Mouse (Mus musculus): Measurements from ENCODE around the gene Tekt2. TPM values are rescaled to one million over a fixed set of nuclear protein-coding genes. Genes with fewer than 3 reads are reported as not detected.

The Tekt2 gene
- polyA plus RNA-seq, 1 experiment from 2014 or later, result 0.62 TPM

DNA sequence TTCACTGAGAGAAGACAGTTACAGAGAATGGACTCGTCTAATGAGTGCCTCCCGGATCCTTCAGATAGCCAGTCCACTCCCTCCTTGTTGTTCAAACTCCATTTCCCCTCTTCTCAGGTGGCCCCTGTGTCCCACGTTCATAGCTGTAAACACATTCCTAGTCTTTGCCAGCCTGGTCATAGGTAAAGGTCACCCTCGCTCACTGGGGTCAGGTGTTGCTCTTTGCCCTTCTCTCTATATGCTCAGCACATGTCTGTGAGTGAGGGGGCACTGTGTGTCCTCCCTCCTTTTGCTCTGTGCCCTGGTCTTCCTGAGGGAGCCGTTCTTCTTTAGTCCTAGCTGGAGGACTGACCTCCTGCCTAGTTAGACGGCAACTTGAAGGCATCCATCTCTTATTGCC is 5.7 kb downstream of the Tekt2 start:
- H3K36me3 ChIP-seq, result peaks cover 42% of the 10 kb centered on the region
- H3K27me3 ChIP-seq (ENCODE audit: insufficient read depth, poor library complexity, severe bottlenecking), result peaks cover 28% of the 10 kb centered on the region
- no peak overlapping the region for H3K27ac ChIP-seq
- DNase-seq (ENCODE audit: low spot score), result no peak
- WGBS, result 89% methylated on average over 6 of the region's 6 CpGs
- no peak overlapping the region for H3K4me3 ChIP-seq
- no peaks in the 10 kb centered on the region for H3K9me3 ChIP-seq
- H3K4me1 ChIP-seq, result peaks cover 34% of the 10 kb centered on the region

DNA sequence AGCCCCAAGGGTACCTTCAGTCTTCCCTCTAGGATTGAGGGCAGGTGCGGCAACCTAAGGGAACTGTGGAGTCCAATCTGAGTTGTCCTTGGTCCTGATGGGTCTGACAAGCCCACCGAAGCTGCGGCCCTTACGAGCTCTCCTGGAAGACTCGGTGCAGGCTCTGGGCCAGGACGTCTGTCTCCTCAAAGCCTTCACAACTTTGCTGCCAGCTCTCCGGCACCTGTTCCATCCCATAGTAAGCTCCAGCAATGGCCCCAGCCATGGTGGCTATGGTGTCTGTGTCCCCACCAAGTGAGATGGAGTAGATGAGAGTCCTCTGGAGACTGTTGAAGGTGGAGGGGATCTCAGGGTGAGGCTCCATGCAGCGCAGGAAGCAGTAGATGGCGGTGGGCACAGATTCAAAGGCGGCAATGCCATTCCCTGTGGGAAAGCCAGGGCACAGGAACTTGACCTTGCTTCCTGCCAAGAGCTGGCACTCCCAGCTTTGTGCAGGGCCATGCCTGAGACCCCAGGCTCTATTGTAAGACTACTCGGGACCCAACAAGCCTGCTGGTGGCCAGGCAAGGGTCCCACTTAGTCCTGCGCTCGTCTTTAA is 8.9 kb downstream of the Tekt2 start:
- DNase-seq (ENCODE audit: low spot score), result no peak
- H3K27me3 ChIP-seq (ENCODE audit: insufficient read depth, poor library complexity, severe bottlenecking), result no peaks in the 10 kb centered on the region; the same call in 1 of the 2 replicates
- no peaks in the 10 kb centered on the region for H3K9me3 ChIP-seq
- H3K27ac ChIP-seq, result no peak overlapping the region
- no peak overlapping the region for H3K4me3 ChIP-seq
- H3K4me1 ChIP-seq, result peaks cover 39% of the 10 kb centered on the region
- H3K36me3 ChIP-seq, result peaks cover 46% of the 10 kb centered on the region
- WGBS, result 92% methylated on average over 13 of the region's 13 CpGs

DNA sequence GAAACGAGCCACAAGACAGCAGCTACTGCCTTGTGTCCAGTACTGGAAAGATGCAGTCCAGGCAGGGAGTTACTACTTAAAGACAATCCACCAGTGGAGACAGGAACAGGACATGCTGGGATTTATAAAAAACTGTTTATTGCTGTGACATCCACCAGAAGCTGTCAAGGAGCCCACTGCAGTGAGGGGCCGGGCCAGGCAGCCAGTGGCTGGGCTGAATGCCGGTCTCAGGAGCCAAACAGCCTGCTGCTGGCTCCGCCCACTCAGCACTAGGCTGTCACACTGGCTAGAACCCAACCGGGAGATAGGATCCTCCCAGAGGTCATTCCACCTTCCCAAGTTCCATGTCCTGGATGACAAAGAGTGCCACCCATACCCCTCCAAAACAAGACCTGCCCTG is 9.6 kb downstream of the Tekt2 start:
- 42% methylated on average over 5 of the region's 5 CpGs for WGBS
- Histone ChIP-seq H3K9me3 (no peaks in the 10 kb centered on the region), H3K4me3 (no peak overlapping the region), H3K36me3 (peaks cover 46% of the 10 kb centered on the region), H3K27me3 (ENCODE audit: insufficient read depth, poor library complexity, severe bottlenecking) (peaks cover under 1% of the 10 kb centered on the region; the same call in 1 of the 2 replicates), H3K27ac (no peak overlapping the region), H3K4me1 (peaks cover 37% of the 10 kb centered on the region)
- no peak for DNase-seq (ENCODE audit: low spot score)

DNA sequence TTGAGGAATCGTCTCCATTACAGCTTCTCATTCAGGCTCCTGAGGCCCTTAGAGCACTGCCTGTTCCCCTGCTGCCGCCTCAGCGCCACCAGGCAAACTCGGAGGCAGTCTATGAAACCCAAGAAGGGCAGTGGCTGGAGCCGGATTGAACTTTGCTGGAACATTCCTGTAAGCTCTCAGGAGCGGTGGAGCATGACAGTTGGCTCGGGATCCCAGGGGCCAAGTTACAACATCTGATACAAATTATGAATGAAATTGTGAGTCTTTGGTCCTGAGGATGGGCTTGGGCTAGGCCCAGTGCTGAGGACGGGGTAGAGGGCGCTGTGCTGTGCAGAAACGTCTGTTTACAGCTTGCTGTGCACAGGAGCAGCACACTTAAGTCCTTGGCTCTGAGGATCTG is 11.1 kb downstream of the Tekt2 start:
- H3K4me3 ChIP-seq, result no peak overlapping the region
- H3K36me3 ChIP-seq, result peaks cover 46% of the 10 kb centered on the region
- peaks cover 9% of the 10 kb centered on the region; the same call in 1 of the 2 replicates for H3K27me3 ChIP-seq (ENCODE audit: insufficient read depth, poor library complexity, severe bottlenecking)
- no peak overlapping the region for H3K27ac ChIP-seq
- H3K4me1 ChIP-seq, result peaks cover 38% of the 10 kb centered on the region; the same call in 1 of the 2 replicates
- no peak for DNase-seq (ENCODE audit: low spot score)
- no peaks in the 10 kb centered on the region for H3K9me3 ChIP-seq
- 65% methylated on average over 10 of the region's 10 CpGs for WGBS

DNA sequence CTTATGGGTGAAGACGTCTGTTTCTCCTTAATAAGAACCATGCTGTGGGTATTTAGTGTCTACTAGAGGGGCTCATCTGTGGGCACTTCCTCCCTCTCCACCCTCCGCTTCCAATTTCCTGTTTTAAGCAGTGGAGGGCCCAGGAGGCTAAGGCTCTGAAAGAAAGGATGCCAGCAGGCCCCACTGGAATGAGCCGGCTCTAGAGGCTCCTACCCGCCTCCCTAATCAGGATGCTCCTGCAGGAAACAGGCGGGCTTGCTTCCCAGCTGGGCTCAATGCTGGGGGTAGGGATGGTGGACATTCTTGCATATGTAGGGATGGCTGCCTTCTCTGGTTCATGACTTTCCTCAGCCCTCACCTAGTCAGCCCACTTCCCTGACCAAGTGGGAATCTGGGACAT is 12.3 kb downstream of the Tekt2 start:
- H3K27me3 ChIP-seq (ENCODE audit: insufficient read depth, poor library complexity, severe bottlenecking), result peaks cover 13% of the 10 kb centered on the region; the same call in 1 of the 2 replicates
- no peak for DNase-seq (ENCODE audit: low spot score)
- no peaks in the 10 kb centered on the region for H3K9me3 ChIP-seq
- WGBS, result 34% methylated on average over 5 of the region's 5 CpGs
- H3K27ac ChIP-seq, result no peak overlapping the region
- peaks cover 43% of the 10 kb centered on the region; the same call in 1 of the 2 replicates for H3K4me1 ChIP-seq
- H3K4me3 ChIP-seq, result no peak overlapping the region
- H3K36me3 ChIP-seq, result peaks cover 35% of the 10 kb centered on the region

DNA sequence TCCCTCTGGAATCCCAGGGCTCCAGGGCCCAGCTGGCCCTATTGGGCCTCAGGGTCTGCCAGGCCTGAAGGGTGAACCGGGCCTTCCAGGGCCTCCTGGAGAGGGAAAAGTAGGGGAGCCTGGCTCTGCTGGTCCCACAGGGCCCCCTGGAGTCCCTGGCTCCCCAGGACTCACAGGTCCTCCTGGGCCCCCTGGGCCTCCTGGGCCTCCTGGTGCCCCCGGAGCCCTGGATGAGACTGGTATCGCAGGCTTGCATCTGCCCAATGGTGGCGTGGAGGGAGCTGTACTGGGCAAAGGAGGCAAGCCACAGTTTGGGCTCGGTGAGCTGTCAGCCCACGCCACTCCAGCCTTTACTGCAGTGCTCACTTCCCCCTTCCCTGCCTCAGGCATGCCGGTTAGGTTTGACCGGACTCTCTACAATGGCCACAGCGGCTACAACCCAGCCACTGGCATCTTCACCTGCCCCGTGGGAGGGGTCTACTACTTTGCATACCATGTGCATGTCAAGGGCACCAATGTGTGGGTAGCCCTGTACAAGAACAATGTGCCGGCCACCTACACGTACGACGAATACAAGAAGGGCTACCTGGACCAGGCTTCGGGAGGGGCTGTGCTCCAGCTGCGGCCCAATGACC is 13.8 kb downstream of the Tekt2 start:
- no peak for DNase-seq (ENCODE audit: low spot score)
- H3K4me3 ChIP-seq, result no peak overlapping the region
- H3K9me3 ChIP-seq, result no peaks in the 10 kb centered on the region
- WGBS, result 86% methylated on average over 16 of the region's 16 CpGs
- H3K36me3 ChIP-seq, result peaks cover 20% of the 10 kb centered on the region
- H3K27ac ChIP-seq, result no peak overlapping the region
- H3K4me1 ChIP-seq, result peaks cover 40% of the 10 kb centered on the region; the same call in 1 of the 2 replicates
- peaks cover 13% of the 10 kb centered on the region; the same call in 1 of the 2 replicates for H3K27me3 ChIP-seq (ENCODE audit: insufficient read depth, poor library complexity, severe bottlenecking)

DNA sequence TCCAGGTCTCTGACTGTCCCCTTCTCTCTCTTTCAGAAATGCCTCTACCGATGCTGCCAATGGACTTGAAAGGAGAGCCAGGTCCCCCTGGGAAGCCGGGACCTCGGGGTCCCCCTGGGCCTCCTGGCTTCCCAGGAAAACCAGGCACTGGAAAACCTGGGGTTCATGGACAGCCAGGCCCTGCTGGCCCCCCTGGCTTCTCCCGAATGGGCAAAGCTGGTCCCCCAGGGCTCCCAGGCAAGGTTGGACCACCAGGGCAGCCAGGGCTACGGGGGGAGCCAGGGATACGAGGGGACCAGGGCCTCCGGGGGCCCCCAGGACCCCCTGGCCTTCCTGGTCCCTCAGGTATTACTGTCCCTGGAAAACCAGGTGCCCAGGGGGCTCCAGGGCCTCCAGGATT is 15.1 kb downstream of the Tekt2 start:
- peak; percentile 74 for DNase-seq (ENCODE audit: low spot score)
- 74% methylated on average over 7 of the region's 7 CpGs for WGBS
- peaks cover 7% of the 10 kb centered on the region; the same call in 1 of the 2 replicates for H3K36me3 ChIP-seq
- H3K4me3 ChIP-seq, result no peak overlapping the region
- 0 out of 2 replicates have a peak overlapping the region, but pooled peaks have one; percentile 6 for H3K27ac ChIP-seq
- H3K4me1 ChIP-seq, result peaks cover 27% of the 10 kb centered on the region; the same call in 1 of the 2 replicates
- H3K9me3 ChIP-seq, result 0 out of 2 replicates have a peak, but pooled peaks cover 3% of the 10 kb centered on the region
- peaks cover 13% of the 10 kb centered on the region; the same call in 1 of the 2 replicates for H3K27me3 ChIP-seq (ENCODE audit: insufficient read depth, poor library complexity, severe bottlenecking)

DNA sequence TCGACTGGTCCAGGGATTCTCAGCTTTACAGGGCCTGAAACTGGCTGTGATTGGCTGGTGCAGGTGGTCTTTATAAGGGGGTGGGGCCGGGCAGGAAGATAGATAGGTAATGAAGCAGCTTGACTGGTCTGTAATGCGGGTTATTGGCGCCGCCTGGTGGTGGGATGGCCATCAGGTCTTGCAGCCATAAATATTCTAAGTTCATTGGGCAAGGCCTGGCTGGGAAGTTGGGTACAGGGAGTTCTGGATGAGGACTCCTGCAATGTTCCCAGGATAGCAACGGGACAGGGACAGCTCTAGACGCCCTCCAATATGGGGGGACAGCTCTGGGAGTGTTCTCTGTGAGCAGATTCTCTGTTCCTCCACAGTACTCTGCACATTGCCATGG is 15.6 kb downstream of the Tekt2 start:
- H3K27me3 ChIP-seq (ENCODE audit: insufficient read depth, poor library complexity, severe bottlenecking), result peaks cover 13% of the 10 kb centered on the region; the same call in 1 of the 2 replicates
- peak overlapping the region; percentile 48 for H3K4me3 ChIP-seq
- H3K9me3 ChIP-seq, result 0 out of 2 replicates have a peak, but pooled peaks cover 3% of the 10 kb centered on the region
- no peak overlapping the region for H3K27ac ChIP-seq
- H3K36me3 ChIP-seq, result peaks cover 4% of the 10 kb centered on the region; the same call in 1 of the 2 replicates
- H3K4me1 ChIP-seq, result peaks cover 27% of the 10 kb centered on the region; the same call in 1 of the 2 replicates
- WGBS, result 1% methylated on average over 7 of the region's 7 CpGs
- DNase-seq (ENCODE audit: low spot score), result peak; percentile 94

DNA sequence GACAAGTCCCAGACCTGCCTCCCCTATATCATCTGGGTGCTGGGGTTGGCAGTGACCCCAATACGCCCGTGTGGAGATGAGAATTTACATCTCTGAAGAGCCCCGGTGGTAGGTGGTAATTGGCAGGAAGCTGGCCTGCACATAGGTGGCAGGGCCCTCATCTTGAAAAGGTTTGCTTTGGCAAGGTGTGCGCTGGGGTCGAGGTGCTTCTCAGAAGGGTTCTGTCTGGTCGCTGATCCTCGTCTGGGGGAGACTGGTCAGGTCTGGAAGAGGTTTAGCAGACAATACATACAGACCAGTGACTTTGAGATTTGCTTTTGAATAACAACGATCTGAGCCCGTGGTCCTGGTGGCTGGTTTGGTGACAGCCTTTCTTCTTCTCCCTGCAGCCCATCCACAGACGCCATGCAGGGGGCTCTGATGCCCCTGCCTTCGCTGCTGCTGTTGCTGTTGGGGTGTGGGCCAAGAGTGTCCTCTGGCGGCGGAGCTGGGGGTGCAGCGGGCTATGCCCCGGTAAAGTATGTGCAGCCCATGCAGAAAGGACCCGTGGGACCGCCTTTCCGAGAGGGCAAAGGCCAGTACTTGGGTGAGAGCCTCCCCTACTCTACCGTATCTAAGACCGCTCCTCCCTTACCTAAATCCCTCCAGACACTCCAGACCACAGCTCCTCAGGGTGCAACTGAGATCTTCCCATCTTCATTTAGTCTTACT is 16.1 kb downstream of the Tekt2 start:
- Histone ChIP-seq H3K36me3 (peaks cover 2% of the 10 kb centered on the region; the same call in 1 of the 2 replicates), H3K9me3 (0 out of 2 replicates have a peak, but pooled peaks cover 3% of the 10 kb centered on the region), H3K27me3 (ENCODE audit: insufficient read depth, poor library complexity, severe bottlenecking) (peaks cover 15% of the 10 kb centered on the region; the same call in 1 of the 2 replicates), H3K4me3 (peak overlapping the region; percentile 48), H3K4me1 (peaks cover 25% of the 10 kb centered on the region; the same call in 1 of the 2 replicates), H3K27ac (no peak overlapping the region)
- 16% methylated on average over 20 of the region's 20 CpGs for WGBS
- peak; percentile 73 for DNase-seq (ENCODE audit: low spot score)

DNA sequence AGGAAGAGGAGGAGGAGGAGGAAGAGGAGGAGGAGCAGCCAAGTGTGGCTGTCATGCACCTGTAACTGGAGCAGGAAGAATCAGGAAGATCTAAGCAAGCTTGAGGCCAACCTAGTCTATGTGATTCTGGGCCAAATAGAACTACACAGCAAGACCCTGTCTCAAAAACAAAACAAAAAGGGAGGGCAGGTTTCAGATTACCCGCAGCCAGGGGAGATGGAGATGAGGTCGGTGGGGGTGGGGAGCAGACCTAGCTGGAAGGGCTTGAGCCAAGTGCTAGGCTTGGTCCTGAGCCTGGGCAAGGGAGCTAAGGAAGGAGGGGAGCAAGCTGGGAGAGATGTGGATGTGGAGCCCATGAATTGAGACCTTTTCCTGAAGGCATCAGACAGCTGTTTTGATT is 18.7 kb downstream of the Tekt2 start:
- WGBS, result 13% methylated on average over 2 of the region's 2 CpGs
- no peaks in the 10 kb centered on the region for H3K36me3 ChIP-seq

DNA sequence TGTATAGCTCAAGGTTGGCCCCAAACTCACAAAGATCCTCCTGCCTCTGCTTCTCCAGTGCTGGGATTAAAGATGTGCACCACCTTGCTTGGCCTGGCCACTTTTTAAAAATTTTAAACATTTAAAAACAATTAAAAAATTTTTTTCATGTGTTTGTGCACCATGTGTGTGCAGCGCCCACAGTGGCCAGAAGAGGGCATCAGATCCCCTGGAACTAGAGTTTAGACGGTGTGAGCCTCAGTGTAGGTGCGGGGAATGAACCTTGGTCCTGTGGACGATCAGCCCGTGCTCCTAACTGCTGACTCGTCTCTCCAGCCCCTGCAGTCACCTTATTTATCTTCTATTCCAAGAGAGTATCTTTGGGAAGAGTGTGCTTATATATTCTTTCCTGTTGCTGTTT is 19.4 kb downstream of the Tekt2 start:
- WGBS, result 87% methylated on average over 6 of the region's 6 CpGs
- Histone ChIP-seq H3K36me3 (no peaks in the 10 kb centered on the region), H3K27ac (no peak overlapping the region)

More for the DNA sequence above, 18.7 kb downstream of the Tekt2 start:
- peaks cover 18% of the 10 kb centered on the region for H3K4me1 ChIP-seq
- no peak for DNase-seq (ENCODE audit: low spot score)
- H3K27me3 ChIP-seq (ENCODE audit: insufficient read depth, poor library complexity, severe bottlenecking), result peaks cover 39% of the 10 kb centered on the region
- H3K4me3 ChIP-seq, result no peak overlapping the region
- 0 out of 2 replicates have a peak, but pooled peaks cover 3% of the 10 kb centered on the region for H3K9me3 ChIP-seq
- H3K27ac ChIP-seq, result no peak overlapping the region

DNA sequence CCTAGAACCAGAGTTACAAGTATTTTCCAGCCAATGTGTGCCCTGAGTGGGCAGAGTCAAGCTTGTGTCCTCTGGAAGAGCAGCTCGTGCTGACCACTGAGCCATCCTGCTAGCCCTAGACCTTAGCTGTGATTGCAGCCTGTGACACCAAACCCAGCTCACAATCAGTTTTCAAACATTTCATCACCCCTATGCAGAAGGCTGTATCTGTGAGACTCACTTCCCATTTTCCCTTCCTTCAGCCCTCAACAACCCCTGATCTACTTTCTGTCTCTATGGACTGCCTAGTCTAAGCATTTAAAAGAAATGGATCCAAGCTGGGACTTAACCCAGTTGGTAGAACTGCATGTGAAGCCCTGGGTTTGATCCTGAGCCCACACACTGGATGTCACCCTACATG is 20.1 kb downstream of the Tekt2 start:
- 89% methylated on average over 1 of the region's 1 CpGs for WGBS
- no peak for DNase-seq (ENCODE audit: low spot score)
- H3K36me3 ChIP-seq, result no peaks in the 10 kb centered on the region
- H3K27me3 ChIP-seq (ENCODE audit: insufficient read depth, poor library complexity, severe bottlenecking), result peaks cover 48% of the 10 kb centered on the region
- H3K4me3 ChIP-seq, result no peak overlapping the region
- H3K27ac ChIP-seq, result no peak overlapping the region
- 0 out of 2 replicates have a peak, but pooled peaks cover 3% of the 10 kb centered on the region for H3K9me3 ChIP-seq
- H3K4me1 ChIP-seq, result peaks cover 30% of the 10 kb centered on the region

More for the DNA sequence above, 19.4 kb downstream of the Tekt2 start:
- Histone ChIP-seq H3K4me3 (no peak overlapping the region), H3K9me3 (0 out of 2 replicates have a peak, but pooled peaks cover 3% of the 10 kb centered on the region), H3K4me1 (peaks cover 26% of the 10 kb centered on the region), H3K27me3 (ENCODE audit: insufficient read depth, poor library complexity, severe bottlenecking) (peaks cover 47% of the 10 kb centered on the region)
- DNase-seq (ENCODE audit: low spot score), result no peak
